Mouse (Mus musculus) testis, adult 2 months (tissue): ENCODE data around the gene Acap1. TPM values are rescaled to one million over a fixed set of nuclear protein-coding genes. Genes with fewer than 3 reads are reported as not detected.

Source experiments
- H3K27ac ChIP-seq: fragments of 200-500 bp; 2 replicates; pipeline ENCODE4 v1.5.1; 2012; ENCODE audit warnings: low read depth, low read length; ENCODE audit not compliant: control insufficient read depth, insufficient read depth
- H3K27me3 ChIP-seq: fragments of 200-500 bp; 2 replicates; pipeline ENCODE4 v1.6.1; 2012; ENCODE audit warnings: mild to moderate bottlenecking, low read length, moderate library complexity; ENCODE audit not compliant: control insufficient read depth, insufficient read depth
- H3K36me3 ChIP-seq: fragments of 200-500 bp; 2 replicates; pipeline ENCODE4 v1.6.1; 2012; ENCODE audit warnings: mild to moderate bottlenecking, low read length; ENCODE audit not compliant: control insufficient read depth, insufficient read depth
- H3K4me1 ChIP-seq: fragments of 200-500 bp; 2 replicates; pipeline ENCODE4 v1.6.1; 2012; ENCODE audit warnings: low read length; ENCODE audit not compliant: control insufficient read depth, insufficient read depth
- H3K4me3 ChIP-seq: fragments of 200-500 bp; 2 replicates; pipeline ENCODE4 v1.5.1; 2012; ENCODE audit warnings: low read depth, mild to moderate bottlenecking, low read length, moderate library complexity, mixed read lengths; ENCODE audit not compliant: control insufficient read depth
- CTCF ChIP-seq: fragments of 200-500 bp; IDR thresholded peaks from 2 replicates; pipeline ENCODE4 v1.5.1; 2012; ENCODE audit warnings: low read depth, mild to moderate bottlenecking, inconsistent platforms, low read length, moderate library complexity; ENCODE audit not compliant: control insufficient read depth, insufficient read depth, insufficient replicate concordance
- POLR2A ChIP-seq: fragments of 200-500 bp; IDR thresholded peaks from 2 replicates; pipeline ENCODE4 v1.6.1; 2012; ENCODE audit warnings: low read depth, mild to moderate bottlenecking, inconsistent platforms, low read length, moderate library complexity; ENCODE audit not compliant: control insufficient read depth
- polyA plus RNA-seq: library from polyadenylated mRNA; depleted of rRNA; stranded (reverse); fragments of >200 nt; gene quantifications from 2 replicates; pipeline ENCODE4 v1.2.3, GENCODE M21; 2012

Gene Acap1
- polyA plus RNA-seq, 1 experiment: 4.9 TPM

- no peak overlapping the region for H3K27ac ChIP-seq
- H3K4me1 ChIP-seq: peaks cover 18% of the 10 kb centered on the region
- peak overlapping the region; percentile 86 for H3K4me3 ChIP-seq
- H3K36me3 ChIP-seq: peaks cover 10% of the 10 kb centered on the region
- TF ChIP-seq CTCF: no peak
- no peak for TF ChIP-seq POLR2A
- H3K27me3 ChIP-seq: no peaks in the 10 kb centered on the region
Observed at GRCm38 (mm10) chr11:69914917-69915430, 19.6 kb upstream of the Acap1 start.

- Histone ChIP-seq H3K27ac (peak overlapping the region; percentile 33), H3K4me3 (peak overlapping the region; percentile 86), H3K4me1 (peaks cover 15% of the 10 kb centered on the region), H3K27me3 (no peaks in the 10 kb centered on the region), H3K36me3 (peaks cover 7% of the 10 kb centered on the region)
- TF ChIP-seq POLR2A (no peak; the same call in 1 of the 2 replicates), CTCF (no peak)
Observed at GRCm38 (mm10) chr11:69914372-69914764, 19.0 kb upstream of the Acap1 start.

GRCm38 (mm10) chr11:69913554-69914371 lies 18.4 kb upstream of the Acap1 start, which contains the start of gene Gps2:
Gps2 (plus strand) TSS chr11:69913888.
- Histone ChIP-seq H3K27ac (peak within 1 kb of the TSS; percentile 61), H3K4me3 (peak within 1 kb of the TSS; percentile 86), H3K36me3 (peaks cover 4% of the 10 kb centered on the region), H3K27me3 (no peaks in the 10 kb centered on the region), H3K4me1 (peaks cover 10% of the 10 kb centered on the region)
- no peak for TF ChIP-seq CTCF
- peak; percentile 59 for TF ChIP-seq POLR2A

GRCm38 (mm10) chr11:69912716-69913530 lies 17.6 kb upstream of the Acap1 start:
- Histone ChIP-seq H3K27ac (peak overlapping the region; percentile 7; the same call in 1 of the 2 replicates), H3K27me3 (no peaks in the 10 kb centered on the region)

GRCm38 (mm10) chr11:69911701-69912100 lies 16.4 kb upstream of the Acap1 start:
- Histone ChIP-seq H3K36me3 (peaks cover 6% of the 10 kb centered on the region), H3K27ac (no peak overlapping the region), H3K4me1 (peaks cover 10% of the 10 kb centered on the region), H3K4me3 (no peak overlapping the region), H3K27me3 (no peaks in the 10 kb centered on the region)
- TF ChIP-seq POLR2A: no peak
- no peak for TF ChIP-seq CTCF

More at GRCm38 (mm10) chr11:69912716-69913530, 17.6 kb upstream of the Acap1 start:
- H3K4me1 ChIP-seq: peaks cover 10% of the 10 kb centered on the region
- TF ChIP-seq POLR2A (no peak), CTCF (no peak)
- peaks cover 2% of the 10 kb centered on the region for H3K36me3 ChIP-seq
- peak overlapping the region; percentile 86 for H3K4me3 ChIP-seq

GRCm38 (mm10) chr11:69910781-69911560 lies 15.6 kb upstream of the Acap1 start:
- H3K36me3 ChIP-seq: peaks cover 6% of the 10 kb centered on the region
- peaks cover 10% of the 10 kb centered on the region for H3K4me1 ChIP-seq
- no peak for TF ChIP-seq POLR2A
- no peak for TF ChIP-seq CTCF
- H3K4me3 ChIP-seq: no peak overlapping the region
- no peaks in the 10 kb centered on the region for H3K27me3 ChIP-seq
- H3K27ac ChIP-seq: no peak overlapping the region

GRCm38 (mm10) chr11:69910177-69910576 lies 14.8 kb upstream of the Acap1 start:
- H3K4me1 ChIP-seq: peaks cover 10% of the 10 kb centered on the region
- peaks cover 6% of the 10 kb centered on the region for H3K36me3 ChIP-seq
- no peak overlapping the region for H3K4me3 ChIP-seq
- no peak for TF ChIP-seq POLR2A
- no peak for TF ChIP-seq CTCF
- no peak overlapping the region for H3K27ac ChIP-seq
- H3K27me3 ChIP-seq: no peaks in the 10 kb centered on the region
